Mouse (Mus musculus): ENCODE data around the gene Arhgap10.

The Arhgap10 gene

DNA sequence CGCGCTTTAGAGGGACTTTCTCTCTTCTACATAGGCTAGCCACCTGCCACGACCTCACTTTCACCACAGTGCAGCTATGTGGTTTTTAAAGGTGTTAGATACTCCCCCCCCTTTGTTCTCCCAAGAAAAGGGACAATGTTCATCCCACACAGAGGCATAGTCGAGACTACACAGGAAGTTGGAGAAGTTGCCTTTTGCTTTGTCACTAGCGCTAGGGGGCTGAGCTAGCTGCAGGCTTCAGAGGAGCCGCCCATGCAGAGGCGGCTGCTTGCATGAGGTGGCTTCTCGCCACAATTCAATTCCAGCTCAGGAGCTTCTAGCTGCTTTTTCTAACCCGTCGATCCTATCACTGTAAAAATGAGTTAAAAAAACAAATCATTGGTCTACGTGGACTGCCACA, 225.1 kb downstream of the Arhgap10 start:
- TF ChIP-seq GATA4 (IDR thresholded peaks at IDR 0.05; ENCODE audit: insufficient replicate concordance, low read length), result no peak

DNA sequence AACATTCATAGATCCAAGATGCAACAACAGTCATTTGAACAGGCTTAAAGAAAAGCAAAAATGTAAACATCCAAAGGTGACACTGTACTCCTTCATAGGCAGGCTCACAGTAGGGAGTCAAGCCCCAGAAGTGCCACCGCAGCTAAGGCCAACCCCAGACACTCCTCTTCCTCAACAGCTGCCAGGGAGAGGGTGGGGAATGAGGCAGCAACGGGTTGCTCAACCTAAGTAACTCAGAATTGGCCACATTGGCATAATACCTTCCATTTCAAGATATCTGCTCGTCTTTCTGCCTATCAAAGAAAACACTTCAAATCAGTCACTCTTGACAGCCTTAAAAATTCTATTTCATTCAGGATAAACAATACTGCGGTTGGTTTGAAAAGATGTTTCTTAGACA, 225.6 kb downstream of the Arhgap10 start:
- no peak for TF ChIP-seq GATA4 (IDR thresholded peaks at IDR 0.05; ENCODE audit: insufficient replicate concordance, low read length)

DNA sequence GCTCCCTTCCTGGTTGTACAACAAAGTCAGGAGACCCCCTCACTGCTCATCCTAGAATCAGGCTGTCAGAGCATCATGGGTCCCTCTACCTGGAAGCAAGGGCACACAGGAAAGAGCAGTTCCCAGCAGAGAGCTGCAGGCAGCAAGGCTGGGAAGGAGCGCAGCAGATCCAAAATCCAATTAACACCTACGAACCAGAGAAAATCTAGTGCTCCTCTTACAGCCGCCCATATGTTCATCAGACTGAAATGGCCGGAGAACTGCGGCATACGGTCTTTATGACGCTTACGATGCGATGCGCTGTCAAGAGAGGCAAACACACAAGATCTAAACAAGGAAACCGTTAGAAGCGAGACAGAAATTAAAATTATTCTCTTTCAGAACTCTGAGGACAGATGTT, 229.3 kb downstream of the Arhgap10 start:
- no peak for TF ChIP-seq GATA4 (IDR thresholded peaks at IDR 0.05; ENCODE audit: insufficient replicate concordance, low read length)

DNA sequence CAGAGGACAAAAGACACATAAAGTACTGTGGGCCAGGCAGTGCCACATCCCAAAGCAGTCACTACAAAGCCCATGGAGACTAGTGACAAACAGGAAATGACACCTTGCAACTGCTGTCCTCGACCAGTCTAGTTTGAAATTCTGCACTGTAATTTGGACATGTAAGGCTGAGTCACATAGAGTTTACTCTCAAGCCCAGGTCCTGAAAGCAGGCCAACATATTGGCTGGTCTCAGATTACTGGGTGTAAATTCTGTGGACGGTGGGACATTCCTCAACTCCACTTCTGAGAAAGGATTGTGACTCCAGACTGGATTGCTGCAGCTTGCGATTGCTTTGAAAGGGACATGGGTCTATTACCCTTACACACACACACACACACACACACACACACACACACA, 229.7 kb downstream of the Arhgap10 start:
- TF ChIP-seq GATA4 (IDR thresholded peaks at IDR 0.05; ENCODE audit: insufficient replicate concordance, low read length), result no peak

DNA sequence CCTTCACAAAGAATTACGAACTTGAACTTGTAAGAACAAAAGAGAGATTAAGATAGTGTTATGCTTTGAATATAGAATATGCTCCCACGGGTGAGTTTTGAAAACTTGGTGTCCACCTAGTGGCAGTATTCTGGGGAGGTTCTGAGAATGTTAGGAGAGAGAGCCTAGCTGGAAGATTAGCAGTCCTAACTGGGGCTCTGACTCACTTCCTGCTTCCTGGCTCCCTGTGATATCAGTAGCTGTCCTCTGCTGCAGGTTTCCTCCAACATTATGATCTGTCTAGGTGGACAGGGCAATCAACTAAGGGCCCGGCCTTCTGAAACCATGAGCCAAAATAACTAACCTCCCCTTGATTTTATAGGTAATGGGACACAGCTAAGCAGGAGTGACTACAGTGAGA, 233.3 kb downstream of the Arhgap10 start:
- TF ChIP-seq GATA4 (IDR thresholded peaks at IDR 0.05; ENCODE audit: insufficient replicate concordance, low read length), result no peak

DNA sequence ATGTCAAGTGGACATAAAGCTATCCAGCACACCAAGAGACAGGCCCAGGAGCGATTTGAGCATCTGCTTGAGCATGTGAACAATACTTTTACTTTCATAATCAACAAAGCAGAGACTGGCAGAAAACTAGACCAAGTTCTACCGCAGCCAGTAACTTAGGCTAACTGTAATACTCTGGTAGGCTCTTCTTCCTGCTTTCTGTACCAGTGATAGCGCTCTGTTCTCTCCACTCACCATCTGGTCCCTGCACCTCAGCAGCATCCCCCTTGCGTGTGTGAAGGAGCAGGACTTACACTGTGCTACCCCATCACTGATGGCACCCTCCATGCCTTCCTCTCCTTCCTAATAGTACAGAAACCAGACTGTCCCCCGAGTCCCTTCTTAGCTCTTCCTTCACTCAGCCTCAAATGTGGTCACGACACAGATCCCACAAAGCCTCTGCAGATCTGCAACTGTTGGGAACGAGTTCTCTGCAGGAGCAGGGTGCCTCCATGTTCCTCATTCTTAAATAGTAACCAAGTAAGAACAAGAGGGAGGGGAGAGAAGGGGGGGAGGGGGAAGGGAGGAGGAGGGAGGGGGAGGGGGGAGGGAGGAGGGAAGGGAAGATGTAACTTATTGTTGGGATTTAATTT, 235.0 kb downstream of the Arhgap10 start:
- no peak for TF ChIP-seq GATA4 (IDR thresholded peaks at IDR 0.05; ENCODE audit: insufficient replicate concordance, low read length)

DNA sequence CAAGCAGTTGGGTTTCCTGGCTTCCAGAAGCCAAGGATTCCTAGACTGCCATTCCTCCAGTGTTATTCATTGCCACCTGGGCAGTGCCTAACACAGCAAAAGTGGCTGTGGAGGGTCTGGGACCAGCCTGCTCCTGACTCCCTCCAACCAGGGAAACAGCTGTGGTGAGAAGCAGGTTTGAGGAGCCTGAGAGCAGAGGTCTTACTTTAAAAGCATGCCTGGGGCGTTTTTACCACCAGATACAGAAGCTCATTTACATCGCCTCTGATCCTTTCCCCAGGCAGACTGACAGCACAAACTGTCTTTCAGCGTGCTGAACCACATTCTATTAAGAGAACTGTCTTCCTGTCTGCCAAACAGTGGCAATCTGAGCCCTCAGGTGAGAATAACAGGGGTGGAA, 237.8 kb downstream of the Arhgap10 start:
- no peak for TF ChIP-seq GATA4 (IDR thresholded peaks at IDR 0.05; ENCODE audit: insufficient replicate concordance, low read length)

DNA sequence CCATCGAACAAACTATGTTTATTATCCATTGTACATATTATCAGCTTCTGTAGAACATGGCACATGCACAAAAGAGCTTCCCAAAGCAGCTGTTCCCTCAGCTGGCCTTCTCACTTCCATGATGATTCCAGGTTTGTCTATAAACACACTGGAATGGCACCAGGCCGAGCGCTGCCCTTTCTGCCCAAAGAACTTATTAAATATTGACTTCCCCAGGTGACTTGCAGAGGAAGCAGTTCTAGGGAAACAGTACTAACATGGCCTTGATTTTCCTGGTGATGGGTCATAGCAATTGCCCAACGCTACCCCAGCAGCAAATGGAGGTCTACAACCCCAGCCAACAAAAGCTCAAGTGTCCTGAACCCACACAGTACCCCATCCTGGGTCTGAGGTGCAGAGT, 239.5 kb downstream of the Arhgap10 start:
- no peak for TF ChIP-seq GATA4 (IDR thresholded peaks at IDR 0.05; ENCODE audit: insufficient replicate concordance, low read length)

DNA sequence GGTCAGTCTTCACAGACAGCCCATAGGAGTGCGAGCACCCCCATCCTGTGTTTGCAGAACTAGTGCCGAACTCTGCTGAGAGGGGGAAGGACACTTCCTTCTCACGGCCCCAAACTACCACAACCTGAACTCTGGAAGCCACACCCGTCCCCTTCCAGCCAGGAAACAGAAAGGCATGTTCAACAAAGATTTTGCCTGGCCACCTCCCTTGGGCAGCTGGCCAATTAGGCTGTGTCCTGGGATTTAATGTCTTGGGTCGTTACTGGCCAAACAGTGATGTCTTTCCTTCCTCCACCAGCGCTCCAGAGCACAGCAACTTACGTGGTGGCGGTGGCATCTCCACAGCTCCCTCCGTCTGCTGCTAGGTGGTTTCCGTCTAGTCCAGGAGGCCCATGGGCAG, 240.9 kb downstream of the Arhgap10 start:
- no peak for TF ChIP-seq GATA4 (IDR thresholded peaks at IDR 0.05; ENCODE audit: insufficient replicate concordance, low read length)

DNA sequence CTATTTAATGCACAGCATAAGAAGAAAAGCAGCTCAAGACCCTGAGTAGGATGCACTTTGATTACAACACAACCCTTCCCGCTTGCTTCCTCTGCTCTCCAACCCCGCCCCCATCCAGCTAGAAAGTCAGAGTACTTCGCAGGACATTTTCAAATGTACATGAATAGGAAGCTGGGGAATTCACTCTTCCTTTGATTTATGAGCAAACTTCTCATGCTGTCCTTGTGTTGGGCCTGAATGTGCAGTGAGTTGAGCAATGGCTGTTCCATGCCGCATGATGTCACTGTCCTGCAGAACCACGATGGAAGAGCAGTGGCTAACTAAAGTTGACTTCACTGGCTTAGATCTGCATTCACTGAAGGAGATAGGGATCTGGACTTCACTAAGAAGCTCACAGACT, 242.2 kb downstream of the Arhgap10 start:
- TF ChIP-seq GATA4 (IDR thresholded peaks at IDR 0.05; ENCODE audit: insufficient replicate concordance, low read length), result no peak

DNA sequence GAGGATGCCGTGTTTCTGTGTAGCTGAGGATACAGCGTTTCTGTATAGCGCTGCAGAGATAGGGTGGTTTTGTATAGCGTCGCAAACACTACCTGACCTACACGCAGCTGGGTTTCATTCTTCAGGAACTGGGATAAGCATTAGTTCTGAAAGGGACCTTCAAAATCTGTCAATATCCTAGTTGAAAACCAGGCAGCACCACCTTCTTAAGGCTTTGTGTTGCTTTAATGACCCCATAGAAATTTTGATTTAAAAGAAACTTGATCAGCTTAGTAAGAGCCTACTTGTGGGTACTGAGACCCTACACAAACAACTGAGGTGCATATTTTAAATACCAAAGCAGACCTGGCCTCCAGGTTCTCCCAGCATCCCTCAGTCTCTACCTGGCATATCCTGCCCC, 245.6 kb downstream of the Arhgap10 start:
- no peak for TF ChIP-seq GATA4 (IDR thresholded peaks at IDR 0.05; ENCODE audit: insufficient replicate concordance, low read length)

DNA sequence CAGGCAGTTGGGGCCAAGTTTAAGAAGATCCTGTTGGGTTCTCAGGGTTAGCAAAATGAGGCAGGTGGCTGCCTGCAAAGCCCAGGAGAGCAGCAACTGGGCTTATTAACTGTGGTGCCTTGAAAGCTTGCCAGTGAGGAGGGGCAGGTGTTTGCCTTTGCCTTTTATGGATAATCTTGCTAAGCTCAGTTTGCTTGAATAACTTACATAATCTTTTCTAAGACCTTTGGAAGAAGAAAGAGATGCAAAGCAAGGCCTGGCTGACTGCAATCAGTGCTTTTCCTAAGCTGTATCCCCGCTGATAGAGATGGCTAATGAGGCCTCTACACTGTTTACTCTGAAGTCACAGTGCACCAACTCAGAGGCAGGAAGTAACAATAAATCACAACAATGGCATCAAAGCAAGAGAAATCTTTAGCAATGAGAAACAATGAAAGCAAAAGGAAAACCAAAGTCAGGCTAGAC, 249.8 kb downstream of the Arhgap10 start:
- TF ChIP-seq GATA4 (IDR thresholded peaks at IDR 0.05; ENCODE audit: insufficient replicate concordance, low read length), result no peak

DNA sequence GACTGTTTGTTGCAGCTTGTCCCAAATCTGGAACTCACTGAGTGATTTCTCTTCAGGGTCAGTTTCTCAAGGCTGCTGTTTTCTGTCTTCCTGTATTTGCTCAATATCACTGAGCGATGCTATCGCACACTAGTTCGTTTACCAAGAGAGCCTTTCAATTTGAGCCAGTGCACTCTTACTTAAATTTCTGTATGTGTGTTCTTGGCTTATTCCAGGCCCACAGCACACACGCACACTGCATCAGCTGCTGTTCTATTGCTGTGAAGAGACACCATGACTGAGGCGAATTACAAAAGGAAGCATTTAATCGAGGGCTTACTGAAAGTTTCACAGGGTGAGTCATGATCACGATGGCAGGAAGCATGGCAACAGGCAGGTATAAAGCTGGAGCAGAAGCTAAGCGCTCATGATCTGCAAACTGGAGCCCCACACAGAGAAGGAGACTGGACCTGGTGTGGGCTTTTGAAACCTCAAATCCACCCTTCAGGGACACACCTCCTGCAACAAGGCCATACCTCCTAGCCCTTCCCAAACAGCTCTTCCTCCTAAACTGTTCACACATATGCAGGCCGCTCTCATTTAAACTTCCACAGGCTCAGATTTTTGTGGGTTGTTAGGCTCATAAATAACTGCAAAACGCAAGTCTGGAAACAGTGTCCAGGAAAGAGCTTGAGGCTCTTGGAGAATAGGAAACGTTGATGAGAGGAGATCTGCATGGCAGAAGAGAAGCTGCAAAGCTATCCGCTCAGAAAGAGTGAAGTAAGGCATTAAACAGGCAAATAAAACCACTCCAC, 255.3 kb downstream of the Arhgap10 start:
- TF ChIP-seq GATA4 (IDR thresholded peaks at IDR 0.05; ENCODE audit: insufficient replicate concordance, low read length), result no peak

DNA sequence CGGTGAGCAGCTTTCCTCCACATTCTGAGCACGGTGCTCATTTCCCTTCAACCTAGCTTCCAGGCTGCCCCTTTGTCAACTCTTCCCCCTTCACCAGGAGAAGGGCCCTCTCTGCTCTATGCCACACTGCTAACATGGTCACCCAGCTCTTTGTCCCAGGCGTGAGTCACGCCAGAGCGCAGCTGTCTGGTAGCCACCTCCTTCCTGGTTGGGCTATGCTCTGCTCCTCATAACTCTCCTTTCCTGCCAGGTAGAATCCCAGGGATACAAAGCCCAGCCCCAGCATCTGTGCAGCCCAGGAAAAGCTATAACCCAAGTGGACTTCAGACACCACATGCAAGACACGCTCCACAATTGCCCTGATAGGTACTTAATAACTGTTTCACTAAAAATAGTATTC, 256.5 kb downstream of the Arhgap10 start:
- TF ChIP-seq GATA4 (IDR thresholded peaks at IDR 0.05; ENCODE audit: insufficient replicate concordance, low read length), result no peak

DNA sequence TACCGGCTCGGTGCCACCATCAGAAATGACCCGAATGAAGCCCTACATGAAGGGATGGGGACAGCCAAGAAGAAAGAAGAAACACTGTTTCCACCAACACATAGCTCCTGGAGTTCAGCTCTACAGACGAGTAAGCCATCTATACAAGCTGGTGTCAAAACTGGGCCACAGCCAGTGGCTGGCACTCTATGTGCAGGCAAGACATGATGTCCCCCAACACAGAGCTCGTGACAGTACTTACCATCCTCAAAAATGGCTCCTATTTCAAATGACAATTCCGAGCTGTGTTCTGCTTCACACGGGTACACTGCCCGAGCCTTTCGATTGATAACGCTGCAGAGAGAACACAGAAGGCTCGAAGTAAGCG, 260.7 kb downstream of the Arhgap10 start:
- TF ChIP-seq GATA4 (IDR thresholded peaks at IDR 0.05; ENCODE audit: insufficient replicate concordance, low read length), result no peak

DNA sequence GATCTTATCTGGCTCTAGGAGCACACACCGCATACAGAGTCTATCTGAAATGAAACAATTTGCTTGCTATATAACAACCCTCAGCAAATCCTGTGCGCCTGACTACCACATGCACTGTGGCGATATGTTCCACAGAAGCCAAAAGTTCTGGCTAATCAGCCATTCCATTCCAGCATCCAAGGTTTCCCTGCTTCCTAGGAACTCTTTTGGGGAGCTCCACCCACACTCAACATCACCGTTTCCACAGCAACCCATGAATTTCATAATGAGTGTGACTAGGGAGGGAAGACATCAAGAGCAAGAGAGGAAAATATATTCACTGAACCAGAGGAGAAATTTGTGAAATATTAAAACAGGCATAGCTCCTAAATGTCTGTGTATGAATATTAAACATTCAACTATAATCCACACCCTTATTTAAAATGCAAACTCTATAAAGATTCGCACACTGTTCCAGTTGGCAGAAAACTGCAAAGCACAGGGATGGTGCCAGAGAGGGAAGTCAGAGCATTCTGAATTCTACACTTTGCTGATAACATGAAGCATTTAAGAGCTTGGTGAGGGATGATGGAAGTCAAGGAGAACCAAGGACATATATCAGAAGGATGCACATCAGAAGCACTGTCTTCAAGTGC, 261.2 kb downstream of the Arhgap10 start:
- no peak for TF ChIP-seq GATA4 (IDR thresholded peaks at IDR 0.05; ENCODE audit: insufficient replicate concordance, low read length)
